Mouse (Mus musculus): ENCODE measurements at regions not wholly inside any gene's neighbourhood (a gene's known extent, or its start where the extent isn't known, plus 50 kb on each side); places are given as distances from the start of the nearest gene placed in this dataset.
A peak's percentile ranks its signal among the peaks of the same experiment; 100 is the strongest.

DNA sequence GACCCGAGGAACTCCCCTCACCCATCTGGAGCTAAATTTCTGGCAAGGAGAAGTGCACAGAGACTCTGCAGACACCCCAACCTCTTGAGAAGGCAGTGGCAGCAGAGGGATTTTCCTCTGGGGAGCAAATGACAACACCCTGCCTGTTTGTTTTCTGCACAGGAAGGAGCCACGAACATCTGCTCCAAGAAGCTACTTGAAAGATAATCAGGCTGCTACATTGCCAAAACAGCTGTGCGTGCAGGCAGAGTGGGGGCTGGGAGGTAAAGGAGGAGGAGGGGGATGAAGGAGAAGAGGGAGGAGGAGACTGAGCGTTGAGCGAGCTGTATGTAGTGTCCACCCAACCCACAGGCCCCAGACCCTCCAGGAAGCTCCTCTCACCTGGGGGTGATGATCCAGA is 149.0 kb downstream of the Rplp1 start:
- no peak for DNase-seq (ENCODE audit: low read depth, low spot score)
- H3K36me3 ChIP-seq (ENCODE audit: control insufficient read depth, insufficient read depth, low read length, poor library complexity, severe bottlenecking), result no peaks in the 10 kb centered on the region

DNA sequence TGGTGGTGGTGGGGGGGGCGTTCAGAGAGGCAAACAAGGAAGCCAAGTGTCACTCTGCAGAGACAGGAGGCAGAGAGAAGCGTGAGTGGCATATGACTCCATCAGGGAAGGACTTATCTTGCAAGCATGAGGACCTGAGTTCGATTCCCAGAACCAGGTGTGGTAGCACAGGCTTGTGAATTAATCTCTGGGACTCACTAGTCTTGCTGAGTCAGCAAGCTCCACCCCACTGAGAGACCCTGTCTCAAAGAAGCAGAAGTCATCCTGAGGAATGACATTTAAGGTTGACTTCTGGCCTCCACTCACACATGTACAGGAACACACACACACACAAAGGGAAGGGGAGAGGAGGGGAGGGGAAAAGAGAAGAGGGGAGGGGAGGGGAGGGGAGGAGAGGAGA is 156.5 kb downstream of the Rplp1 start:
- DNase-seq (ENCODE audit: low read depth, low spot score), result no peak
- Histone ChIP-seq H3K36me3 (ENCODE audit: control insufficient read depth, insufficient read depth, low read length, poor library complexity, severe bottlenecking) (no peaks in the 10 kb centered on the region), H3K27me3 (ENCODE audit: control insufficient read depth, insufficient read depth, low read length, poor library complexity, severe bottlenecking) (no peaks in the 10 kb centered on the region)

More for the DNA sequence above, 149.0 kb downstream of the Rplp1 start:
- H3K27me3 ChIP-seq (ENCODE audit: control insufficient read depth, insufficient read depth, low read length, poor library complexity, severe bottlenecking), result no peaks in the 10 kb centered on the region

DNA sequence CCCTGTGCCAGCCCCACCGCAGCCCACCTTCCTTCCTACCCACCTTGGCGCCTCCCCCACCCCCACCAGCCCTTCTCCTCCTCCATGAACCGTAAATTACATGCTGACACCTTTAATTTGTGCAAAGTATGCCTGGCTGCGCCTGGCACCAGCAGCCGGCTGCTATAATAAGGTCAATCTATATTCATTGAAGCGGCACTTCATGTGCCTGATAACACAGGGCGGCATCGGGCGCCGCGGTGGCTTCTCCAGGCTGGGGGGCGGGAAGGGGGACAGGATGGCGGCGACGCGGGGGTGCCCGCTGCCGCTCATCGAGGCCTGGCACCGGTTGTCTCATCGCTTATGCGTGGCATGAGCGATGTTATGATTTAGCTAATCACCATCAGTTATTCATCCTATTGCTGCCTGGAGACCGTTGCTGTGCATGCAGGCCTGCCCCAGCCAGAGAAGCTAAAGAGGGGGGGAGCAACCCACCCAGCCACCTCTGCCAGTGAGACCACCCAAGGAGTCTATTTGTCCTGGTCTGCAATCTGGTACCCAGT is 157.5 kb downstream of the Rplp1 start:
- Histone ChIP-seq H3K36me3 (ENCODE audit: control insufficient read depth, insufficient read depth, low read length, poor library complexity, severe bottlenecking) (no peaks in the 10 kb centered on the region), H3K27me3 (ENCODE audit: control insufficient read depth, insufficient read depth, low read length, poor library complexity, severe bottlenecking) (no peaks in the 10 kb centered on the region)
- DNase-seq (ENCODE audit: low read depth, low spot score), result no peak

DNA sequence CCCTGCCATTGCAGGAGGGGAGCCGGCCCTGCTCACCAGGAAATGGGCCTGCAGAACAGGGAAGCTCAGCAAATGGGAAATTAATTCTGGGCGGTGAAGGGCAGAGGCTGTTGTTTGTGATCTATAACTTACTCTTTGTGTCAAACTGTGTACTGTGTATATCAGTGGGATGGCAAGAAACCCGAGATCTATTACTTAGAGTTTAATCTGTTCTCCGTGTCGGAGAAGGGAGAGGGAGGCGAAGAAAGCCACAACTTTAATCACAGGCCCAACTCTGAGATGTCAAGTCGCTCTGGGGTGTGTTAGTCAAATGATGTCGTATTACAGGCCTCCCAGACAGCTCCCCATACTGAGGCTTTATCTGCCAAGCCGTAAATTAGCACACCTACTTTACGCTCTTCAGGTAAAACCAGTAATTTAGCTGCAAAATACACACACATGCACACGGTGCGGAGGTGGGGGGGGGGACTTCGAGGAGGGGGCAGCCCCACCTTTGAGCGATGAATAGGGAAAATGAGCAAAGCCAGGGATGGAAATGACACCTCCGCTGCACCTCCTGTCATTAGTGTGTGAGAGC is 158.0 kb downstream of the Rplp1 start:
- no peaks in the 10 kb centered on the region for H3K36me3 ChIP-seq (ENCODE audit: control insufficient read depth, insufficient read depth, low read length, poor library complexity, severe bottlenecking)
- DNase-seq (ENCODE audit: low read depth, low spot score), result no peak
- H3K27me3 ChIP-seq (ENCODE audit: control insufficient read depth, insufficient read depth, low read length, poor library complexity, severe bottlenecking), result no peaks in the 10 kb centered on the region

DNA sequence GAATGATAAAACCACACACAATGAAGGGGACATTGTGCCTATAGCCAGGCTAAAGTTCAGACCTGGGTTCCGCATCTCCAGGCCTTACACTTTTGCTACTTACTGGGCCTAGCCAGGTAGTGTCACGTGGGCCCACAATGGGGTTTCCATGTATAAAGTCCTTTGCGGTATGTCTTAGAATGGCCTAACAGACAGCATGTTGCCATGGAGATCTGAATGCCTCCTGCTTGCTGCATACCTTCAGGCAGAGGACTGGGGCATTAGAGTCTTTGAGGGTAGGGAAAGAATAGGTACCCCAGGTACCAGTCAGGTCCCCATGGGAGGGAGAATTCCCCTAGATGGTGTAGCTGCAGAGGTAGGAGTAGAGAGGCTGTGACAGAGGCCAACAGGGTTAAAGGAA is 159.0 kb downstream of the Rplp1 start:
- DNase-seq (ENCODE audit: low read depth, low spot score), result no peak
- H3K36me3 ChIP-seq (ENCODE audit: control insufficient read depth, insufficient read depth, low read length, poor library complexity, severe bottlenecking), result no peaks in the 10 kb centered on the region
- no peaks in the 10 kb centered on the region for H3K27me3 ChIP-seq (ENCODE audit: control insufficient read depth, insufficient read depth, low read length, poor library complexity, severe bottlenecking)

DNA sequence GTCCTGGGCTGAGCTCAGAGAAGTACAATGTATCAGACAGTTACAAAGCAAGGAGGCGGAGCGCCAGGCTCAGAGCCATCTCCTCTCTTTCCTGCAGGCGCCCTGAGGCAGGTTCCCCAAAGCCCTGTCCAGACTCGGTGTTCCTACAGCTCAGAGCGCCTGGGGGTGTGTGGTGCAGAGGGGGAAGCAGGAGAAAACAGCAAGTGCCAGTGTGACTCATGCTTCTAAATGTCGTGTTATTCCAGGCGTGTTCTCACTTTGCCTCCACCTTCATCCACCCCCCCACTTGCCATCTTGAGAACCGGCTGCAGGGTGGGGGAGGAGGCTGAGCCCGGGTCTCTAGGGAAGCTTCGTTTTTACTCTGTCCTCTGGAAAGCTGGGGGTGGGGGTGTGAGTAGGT is 160.5 kb downstream of the Rplp1 start:
- DNase-seq (ENCODE audit: low read depth, low spot score), result no peak
- Histone ChIP-seq H3K27me3 (ENCODE audit: control insufficient read depth, insufficient read depth, low read length, poor library complexity, severe bottlenecking) (no peaks in the 10 kb centered on the region), H3K36me3 (ENCODE audit: control insufficient read depth, insufficient read depth, low read length, poor library complexity, severe bottlenecking) (no peaks in the 10 kb centered on the region)

DNA sequence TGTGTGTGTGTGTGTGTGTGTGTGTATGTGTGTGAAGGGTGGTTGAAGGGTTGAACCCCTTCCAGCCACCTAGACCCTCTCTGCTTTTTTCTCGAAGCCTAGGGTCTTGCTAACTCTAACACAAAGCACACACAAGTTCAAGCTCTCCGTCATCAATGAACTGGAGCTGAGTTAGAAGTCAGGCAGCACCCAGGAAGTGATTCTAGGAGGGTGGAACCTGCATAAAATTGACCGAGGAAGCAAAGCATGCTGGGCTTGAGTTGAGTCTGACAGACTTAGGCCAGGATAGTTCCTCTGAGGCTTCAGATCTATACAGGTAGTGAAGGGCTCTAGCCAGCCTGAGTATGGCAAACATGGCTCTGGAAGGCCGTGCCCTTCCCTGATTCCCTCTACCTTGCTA is 165.1 kb downstream of the Rplp1 start:
- H3K36me3 ChIP-seq (ENCODE audit: control insufficient read depth, insufficient read depth, low read length, poor library complexity, severe bottlenecking), result no peaks in the 10 kb centered on the region
- no peaks in the 10 kb centered on the region for H3K27me3 ChIP-seq (ENCODE audit: control insufficient read depth, insufficient read depth, low read length, poor library complexity, severe bottlenecking)
- DNase-seq (ENCODE audit: low read depth, low spot score), result no peak

DNA sequence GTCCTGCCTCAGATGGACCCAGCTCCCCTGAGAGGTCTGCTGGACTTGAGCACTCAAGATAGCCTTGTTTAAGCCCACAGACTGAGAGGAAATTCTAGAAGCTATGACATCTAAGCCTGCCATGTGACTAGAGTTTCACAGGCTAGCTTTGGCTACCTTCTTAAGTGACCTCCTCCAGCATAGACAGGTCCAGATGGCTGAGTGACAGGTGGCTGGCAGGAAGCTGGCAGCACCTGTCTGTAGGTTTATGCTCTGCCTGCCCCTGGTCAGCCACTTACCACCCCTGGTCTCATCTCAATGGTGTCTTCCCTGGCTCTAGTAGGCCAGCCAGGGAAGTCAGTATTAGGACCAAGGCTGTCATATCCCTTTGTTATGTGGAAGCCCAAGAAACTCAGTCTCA is 165.9 kb downstream of the Rplp1 start:
- H3K27me3 ChIP-seq (ENCODE audit: control insufficient read depth, insufficient read depth, low read length, poor library complexity, severe bottlenecking), result no peaks in the 10 kb centered on the region
- no peaks in the 10 kb centered on the region for H3K36me3 ChIP-seq (ENCODE audit: control insufficient read depth, insufficient read depth, low read length, poor library complexity, severe bottlenecking)
- no peak for DNase-seq (ENCODE audit: low read depth, low spot score)

DNA sequence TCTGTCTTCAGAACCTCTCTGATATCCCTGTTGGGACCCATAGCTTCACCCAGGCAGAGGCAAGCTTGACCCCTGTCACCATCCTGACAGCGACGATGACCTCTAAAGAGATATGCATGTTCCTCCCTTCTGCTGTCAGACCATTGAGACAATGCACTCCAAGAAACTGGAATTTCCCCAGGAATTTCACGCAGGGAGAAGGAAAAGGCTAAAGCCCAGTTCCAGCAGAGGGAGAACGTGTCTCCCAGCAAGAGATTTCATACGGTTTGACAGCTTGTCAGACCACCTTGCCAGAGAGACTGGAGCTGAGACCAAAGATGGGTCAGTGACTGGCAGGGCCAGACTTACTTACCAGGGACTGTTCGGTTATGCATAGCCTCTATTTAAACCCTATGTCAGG is 167.9 kb downstream of the Rplp1 start:
- H3K27me3 ChIP-seq (ENCODE audit: control insufficient read depth, insufficient read depth, low read length, poor library complexity, severe bottlenecking), result no peaks in the 10 kb centered on the region
- DNase-seq (ENCODE audit: low read depth, low spot score), result no peak
- no peaks in the 10 kb centered on the region for H3K36me3 ChIP-seq (ENCODE audit: control insufficient read depth, insufficient read depth, low read length, poor library complexity, severe bottlenecking)

DNA sequence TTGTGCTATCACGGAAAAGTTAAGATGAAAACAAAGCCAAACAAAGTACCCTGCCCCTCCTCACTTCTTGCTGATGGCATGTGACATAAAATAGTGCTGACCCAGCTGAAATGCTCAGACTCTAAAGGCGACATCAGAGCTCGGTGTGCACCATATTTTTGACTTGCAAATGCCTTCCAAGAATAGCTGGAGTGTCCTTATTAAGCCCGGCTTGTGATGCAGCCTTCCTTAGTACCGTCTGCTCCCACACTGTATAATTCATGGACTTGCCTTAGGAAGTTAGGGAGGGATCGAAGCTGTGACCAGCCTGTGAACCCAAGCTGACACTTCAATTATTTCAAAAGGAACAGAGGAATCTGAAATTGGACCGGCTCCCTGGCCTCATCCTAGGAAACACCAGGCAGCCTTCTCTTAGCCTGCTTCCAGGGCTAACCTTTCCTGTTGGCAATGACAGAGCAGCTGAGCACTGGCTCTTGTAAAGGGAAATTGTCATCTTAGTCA is 169.0 kb downstream of the Rplp1 start:
- no peaks in the 10 kb centered on the region for H3K27me3 ChIP-seq (ENCODE audit: control insufficient read depth, insufficient read depth, low read length, poor library complexity, severe bottlenecking)
- no peaks in the 10 kb centered on the region for H3K36me3 ChIP-seq (ENCODE audit: control insufficient read depth, insufficient read depth, low read length, poor library complexity, severe bottlenecking)
- no peak for DNase-seq (ENCODE audit: low read depth, low spot score)

DNA sequence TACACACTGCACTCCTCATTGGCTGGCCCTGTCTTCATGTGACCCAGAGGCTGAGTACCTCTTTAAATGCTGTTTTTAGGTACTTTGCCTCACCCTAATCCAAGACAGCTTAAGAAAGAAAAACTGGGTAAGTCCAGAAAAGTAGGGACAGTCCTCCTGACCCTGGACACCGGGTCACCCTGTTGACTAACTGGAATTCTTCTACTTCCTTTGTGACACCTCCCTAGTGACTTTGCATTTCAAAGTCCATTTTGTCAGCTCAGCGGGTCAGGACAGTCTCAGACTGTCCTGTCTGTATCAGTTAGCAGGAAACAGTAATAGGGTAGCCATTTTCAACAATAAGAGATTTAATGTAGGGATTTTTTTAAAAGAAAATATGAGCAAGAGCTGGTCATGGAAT is 180.8 kb downstream of the Rplp1 start:
- Histone ChIP-seq H3K36me3 (ENCODE audit: control insufficient read depth, insufficient read depth, low read length, poor library complexity, severe bottlenecking) (no peaks in the 10 kb centered on the region), H3K27me3 (ENCODE audit: control insufficient read depth, insufficient read depth, low read length, poor library complexity, severe bottlenecking) (no peaks in the 10 kb centered on the region)
- no peak for DNase-seq (ENCODE audit: low read depth, low spot score)

DNA sequence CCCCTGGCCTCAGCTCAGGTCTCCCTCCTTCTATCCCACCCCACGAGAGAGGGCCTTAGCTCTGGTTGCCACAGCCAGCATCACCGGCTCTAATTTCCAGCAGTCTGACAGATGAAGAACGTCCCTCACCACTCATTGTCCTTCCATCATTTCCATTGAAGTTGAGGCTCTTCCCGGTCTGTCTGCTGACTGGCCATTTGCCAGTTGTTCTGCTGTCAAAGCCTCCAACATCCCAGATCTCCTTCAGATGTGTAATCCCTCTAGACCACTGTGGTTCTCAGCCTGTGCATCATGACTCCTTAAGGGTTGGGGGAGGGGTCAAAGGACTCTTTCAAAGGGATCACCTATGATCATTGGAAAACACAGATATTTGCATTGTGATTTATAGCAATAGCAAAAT is 181.6 kb downstream of the Rplp1 start:
- Histone ChIP-seq H3K36me3 (ENCODE audit: control insufficient read depth, insufficient read depth, low read length, poor library complexity, severe bottlenecking) (no peaks in the 10 kb centered on the region), H3K27me3 (ENCODE audit: control insufficient read depth, insufficient read depth, low read length, poor library complexity, severe bottlenecking) (no peaks in the 10 kb centered on the region)
- no peak for DNase-seq (ENCODE audit: low read depth, low spot score)

DNA sequence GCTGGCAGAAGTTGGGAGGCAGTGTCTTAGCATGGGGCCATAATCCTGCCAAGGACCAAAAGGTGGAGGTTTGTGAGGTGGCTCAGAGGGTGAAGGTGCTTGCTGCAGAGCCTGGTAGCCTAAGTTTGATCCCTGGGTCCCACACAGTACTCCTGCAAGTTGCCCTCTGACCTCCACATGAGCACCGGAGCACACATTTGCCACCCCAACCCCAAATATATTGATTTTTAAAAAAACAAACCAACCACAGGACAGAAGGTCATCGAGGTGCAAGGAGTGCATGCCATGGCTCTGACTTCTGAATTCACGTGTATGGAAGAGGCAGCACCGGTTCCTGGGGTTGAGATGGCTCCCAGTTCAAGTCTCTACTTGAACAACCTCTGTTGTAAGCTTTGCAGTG is 186.2 kb downstream of the Rplp1 start:
- Histone ChIP-seq H3K27me3 (ENCODE audit: control insufficient read depth, insufficient read depth, low read length, poor library complexity, severe bottlenecking) (no peaks in the 10 kb centered on the region), H3K36me3 (ENCODE audit: control insufficient read depth, insufficient read depth, low read length, poor library complexity, severe bottlenecking) (no peaks in the 10 kb centered on the region)
- DNase-seq (ENCODE audit: low read depth, low spot score), result no peak

DNA sequence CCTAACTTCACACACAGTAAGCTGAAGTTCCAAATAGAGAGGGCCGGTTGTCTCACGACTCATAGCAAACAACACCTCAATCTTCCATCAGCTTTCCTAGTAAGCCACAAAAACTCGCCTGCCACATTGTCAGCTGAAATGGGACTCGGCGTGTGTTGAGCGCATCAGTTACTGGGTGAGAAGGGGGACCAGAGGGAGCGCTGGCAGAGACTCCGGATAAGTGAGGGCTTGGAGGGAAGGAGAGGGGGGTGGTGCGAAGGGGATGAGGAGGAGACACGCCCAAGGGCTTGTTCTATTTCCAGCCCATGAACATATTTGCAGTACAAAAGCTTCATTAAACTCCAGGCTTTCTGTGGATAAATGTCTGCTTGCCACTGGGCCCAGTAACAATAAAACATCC is 186.7 kb downstream of the Rplp1 start:
- Histone ChIP-seq H3K27me3 (ENCODE audit: control insufficient read depth, insufficient read depth, low read length, poor library complexity, severe bottlenecking) (no peaks in the 10 kb centered on the region), H3K36me3 (ENCODE audit: control insufficient read depth, insufficient read depth, low read length, poor library complexity, severe bottlenecking) (no peaks in the 10 kb centered on the region)
- no peak for DNase-seq (ENCODE audit: low read depth, low spot score)

DNA sequence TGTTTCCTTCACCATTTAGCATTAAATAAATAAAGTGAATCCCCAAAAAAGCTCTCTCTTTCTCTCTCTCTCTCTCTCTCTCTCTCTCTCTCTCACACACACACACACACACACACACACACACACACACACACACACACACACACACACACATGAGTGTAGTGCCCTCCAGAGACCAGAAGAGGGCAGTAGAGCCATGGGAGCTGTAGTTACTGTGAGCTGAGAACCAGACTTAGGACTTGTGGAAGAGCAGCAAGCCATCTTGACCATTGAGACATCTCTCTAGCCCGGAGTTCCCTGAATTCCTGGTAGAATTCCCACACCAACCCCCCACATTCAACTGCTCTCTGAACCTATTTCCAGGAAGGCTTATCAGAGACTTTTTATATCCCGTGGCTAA is 190.3 kb downstream of the Rplp1 start:
- peak; percentile 26 for DNase-seq (ENCODE audit: low read depth, low spot score)
- Histone ChIP-seq H3K27me3 (ENCODE audit: control insufficient read depth, insufficient read depth, low read length, poor library complexity, severe bottlenecking) (no peaks in the 10 kb centered on the region), H3K36me3 (ENCODE audit: control insufficient read depth, insufficient read depth, low read length, poor library complexity, severe bottlenecking) (no peaks in the 10 kb centered on the region)

DNA sequence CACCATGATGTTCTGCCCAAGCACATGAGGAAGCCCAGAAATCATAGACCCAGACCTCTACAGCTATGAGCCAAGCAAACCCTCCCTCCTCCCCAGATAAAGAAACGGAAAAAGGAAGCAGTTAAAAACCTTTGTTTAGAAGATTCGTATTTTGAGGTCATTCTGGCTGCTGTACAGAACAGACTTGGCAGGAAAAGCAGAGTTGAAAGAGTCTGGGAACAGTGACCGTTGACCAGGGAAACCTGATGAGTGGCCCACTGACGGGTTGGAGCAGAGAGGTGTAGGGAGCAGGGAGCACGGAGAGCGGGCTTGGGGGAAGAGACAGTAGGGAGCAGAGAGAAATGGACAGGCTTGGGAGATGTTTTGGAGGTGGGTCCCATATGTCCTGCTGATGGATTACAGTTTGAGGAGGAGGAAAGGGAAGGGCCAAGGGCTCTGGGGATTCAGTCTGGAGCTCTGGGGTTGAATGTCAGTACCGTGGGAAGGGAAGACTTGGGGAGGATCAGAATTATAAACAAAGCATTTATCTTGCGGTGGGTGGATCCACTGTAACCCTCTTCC is 191.2 kb downstream of the Rplp1 start:
- Histone ChIP-seq H3K27me3 (ENCODE audit: control insufficient read depth, insufficient read depth, low read length, poor library complexity, severe bottlenecking) (no peaks in the 10 kb centered on the region), H3K36me3 (ENCODE audit: control insufficient read depth, insufficient read depth, low read length, poor library complexity, severe bottlenecking) (no peaks in the 10 kb centered on the region)
- no peak for DNase-seq (ENCODE audit: low read depth, low spot score)
